Mouse (Mus musculus) liver, embryonic 15.5 days (tissue): Measurements from ENCODE around the gene Opn3. TPM values are rescaled to one million over a fixed set of nuclear protein-coding genes. Genes with fewer than 3 reads are reported as not detected.

Experiments used
- ATAC-seq: fragments of 200-750 bp; cut with Nextera tagmentation; 2 replicates; pipeline ENCODE4 v1.8.0; 2017; ENCODE audit warnings: moderate number of reproducible peaks, mild to moderate bottlenecking, moderate library complexity; ENCODE audit not compliant: insufficient read depth
- H3K27ac ChIP-seq: fragments of 300-500 bp; sonication (generic); replicated peaks from 2 replicates; pipeline ENCODE4 v1.5.1; 2015; ENCODE audit warnings: mild to moderate bottlenecking, inconsistent platforms
- H3K27me3 ChIP-seq: fragments of 300-500 bp; sonication (generic); 2 replicates; pipeline ENCODE4 v1.6.1; 2015; ENCODE audit warnings: mild to moderate bottlenecking, inconsistent platforms
- H3K36me3 ChIP-seq: fragments of 300-500 bp; sonication (generic); replicated peaks from 2 replicates; pipeline ENCODE4 v1.6.1; 2015; ENCODE audit warnings: moderate library complexity, mild to moderate bottlenecking, inconsistent platforms
- H3K4me1 ChIP-seq: fragments of 300-500 bp; sonication (generic); replicated peaks from 2 replicates; pipeline ENCODE4 v1.6.1; 2015; ENCODE audit warnings: inconsistent platforms
- H3K4me2 ChIP-seq: fragments of 300-500 bp; sonication (generic); 2 replicates; pipeline ENCODE4 v1.6.1; 2015; ENCODE audit warnings: moderate library complexity, mild to moderate bottlenecking, inconsistent platforms
- H3K4me3 ChIP-seq: fragments of 300-500 bp; sonication (generic); replicated peaks from 2 replicates; pipeline ENCODE4 v1.5.1; 2015; ENCODE audit warnings: mild to moderate bottlenecking, inconsistent platforms
- H3K9ac ChIP-seq: fragments of 300-500 bp; sonication (generic); 2 replicates; pipeline ENCODE4 v1.6.1; 2015; ENCODE audit warnings: moderate library complexity, mild to moderate bottlenecking, inconsistent platforms
- H3K9me3 ChIP-seq: fragments of 300-500 bp; sonication (generic); replicated peaks from 2 replicates; pipeline ENCODE4 v1.6.1; 2016; ENCODE audit warnings: inconsistent platforms
- WGBS: fragments of 180-500 bp; shearing (Covaris S2); methylation state at CpG from one replicate; pipeline ENCODE4 v1.1.7; 2015; ENCODE audit warnings: mixed read lengths; ENCODE audit not compliant: insufficient replicate concordance; 5-methylcytosine and 5-hydroxymethylcytosine counted together
- polyA plus RNA-seq: library from polyadenylated mRNA; unstranded; fragments of >200 nt; fragmentation: Nextera tagmentation; extraction: Ambion mirVana; gene quantifications from 2 replicates; pipeline ENCODE4 v1.2.1, GENCODE M21; 2015

Gene Opn3
- polyA plus RNA-seq = 1.3 and 1.5 TPM in 2 replicates

DNA sequence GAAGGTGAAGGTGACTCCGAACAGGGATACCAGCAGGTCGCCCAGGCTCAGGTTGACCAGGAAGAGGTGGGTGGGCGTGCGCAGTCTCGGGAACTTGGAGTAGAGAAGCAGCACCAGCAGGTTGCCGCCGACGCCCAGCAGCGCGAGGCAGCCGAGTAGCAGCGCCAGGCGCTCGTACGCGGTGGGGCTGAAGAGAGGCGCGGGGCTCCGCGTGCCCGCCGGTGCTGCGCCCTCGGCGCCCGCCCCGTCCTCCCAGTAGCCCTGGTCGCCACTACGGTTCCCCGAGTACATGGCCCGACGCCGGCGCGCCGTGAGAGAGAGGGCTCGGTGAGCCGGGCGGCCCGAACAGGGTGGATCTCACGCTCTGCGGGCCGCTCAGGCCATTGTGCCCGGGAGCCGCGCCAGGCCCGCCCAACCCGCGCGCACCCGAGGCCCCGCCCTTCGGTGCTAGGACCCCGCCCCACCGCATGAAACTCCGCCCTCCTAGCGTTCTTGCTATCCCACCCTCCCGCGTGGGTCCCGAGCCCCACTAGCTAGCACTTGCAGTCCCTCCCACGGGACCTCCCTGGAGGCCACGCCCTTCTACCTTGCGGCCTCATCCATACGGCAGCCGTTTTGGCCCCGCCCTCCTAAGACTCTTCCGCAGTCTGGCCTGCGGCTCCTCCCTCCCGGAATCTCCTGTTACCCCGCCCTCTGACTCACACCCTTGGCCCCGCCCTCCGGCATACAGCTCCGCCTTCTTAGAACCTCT lies at the start of gene Opn3, which contains the start of gene Chml:
TSS of gene Opn3 (minus strand) at position 531 of the 751 bp plus-strand sequence.
TSS of gene Chml (minus strand) at position 656 of the 751 bp plus-strand sequence.
- 0 out of 2 replicates have a peak, but pooled peaks cover 6% of the 10 kb centered on the region for H3K27me3 ChIP-seq
- H3K36me3 ChIP-seq = peaks cover 4% of the 10 kb centered on the region; the same call in 1 of the 2 replicates
- no peaks in the 10 kb centered on the region for H3K9me3 ChIP-seq
- peaks cover 28% of the 10 kb centered on the region for H3K4me1 ChIP-seq
- H3K27ac ChIP-seq = peak within 1 kb of the TSS; percentile 80
- H3K4me3 ChIP-seq = peak within 1 kb of the TSS; percentile 80
- ATAC-seq = peak; percentile 94
- peak within 1 kb of the TSS; percentile 99 for H3K4me2 ChIP-seq
- peak within 1 kb of the TSS; percentile 79 for H3K9ac ChIP-seq
- WGBS = under 1% methylated on average over 66 of the region's 73 CpGs

DNA sequence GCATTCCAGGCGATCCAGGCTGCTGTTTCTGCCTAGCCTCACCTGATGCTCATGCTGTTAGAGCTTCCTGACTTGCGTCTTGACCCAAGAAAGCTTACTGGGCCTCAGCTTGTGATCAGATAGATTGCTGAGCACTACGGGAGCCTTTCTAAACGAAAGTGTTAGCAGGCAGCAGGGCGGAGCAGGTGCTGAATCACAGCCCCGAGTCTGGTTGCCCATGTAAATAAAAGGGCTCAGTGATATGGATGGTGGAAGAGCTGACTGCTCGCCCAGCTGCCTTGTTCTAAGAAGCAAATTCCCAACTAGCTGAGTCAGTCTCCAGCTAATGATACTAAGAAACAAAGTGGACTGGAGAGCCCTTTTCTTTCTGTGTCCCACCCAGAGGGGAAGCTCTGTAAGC lies 33.2 kb upstream of the Opn3 start:
- Histone ChIP-seq H3K9ac (no peak overlapping the region), H3K27ac (no peak overlapping the region), H3K36me3 (no peaks in the 10 kb centered on the region), H3K4me2 (no peak overlapping the region), H3K4me3 (no peak overlapping the region), H3K9me3 (no peaks in the 10 kb centered on the region), H3K27me3 (no peaks in the 10 kb centered on the region), H3K4me1 (no peaks in the 10 kb centered on the region)
- ATAC-seq = no peak
- WGBS = 20% methylated on average over 7 of the region's 7 CpGs

DNA sequence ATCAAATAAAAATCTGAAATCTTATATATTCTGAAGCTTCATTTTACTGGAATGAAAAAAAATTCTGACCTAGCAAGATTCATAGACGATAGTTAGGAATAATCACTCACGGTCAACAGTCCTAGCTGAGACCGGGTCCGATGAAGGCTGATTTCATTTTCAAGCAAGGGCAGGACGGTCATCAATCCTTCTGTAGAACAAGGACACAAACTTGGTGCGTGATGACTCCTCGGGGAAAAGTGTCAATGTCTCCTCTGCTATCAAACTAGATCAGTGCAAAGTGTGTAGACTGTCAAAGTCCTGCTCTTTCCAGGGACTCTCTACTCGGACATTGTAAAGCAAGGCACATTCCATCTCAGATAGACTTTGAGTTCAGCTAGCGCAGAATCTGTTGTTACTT lies 24.3 kb upstream of the Opn3 start:
- Histone ChIP-seq H3K27me3 (no peaks in the 10 kb centered on the region), H3K9ac (no peak overlapping the region), H3K4me2 (no peak overlapping the region), H3K4me3 (no peak overlapping the region), H3K9me3 (no peaks in the 10 kb centered on the region), H3K4me1 (no peaks in the 10 kb centered on the region), H3K36me3 (no peaks in the 10 kb centered on the region), H3K27ac (no peak overlapping the region)
- ATAC-seq = no peak
- 68% methylated on average over 9 of the region's 9 CpGs for WGBS

DNA sequence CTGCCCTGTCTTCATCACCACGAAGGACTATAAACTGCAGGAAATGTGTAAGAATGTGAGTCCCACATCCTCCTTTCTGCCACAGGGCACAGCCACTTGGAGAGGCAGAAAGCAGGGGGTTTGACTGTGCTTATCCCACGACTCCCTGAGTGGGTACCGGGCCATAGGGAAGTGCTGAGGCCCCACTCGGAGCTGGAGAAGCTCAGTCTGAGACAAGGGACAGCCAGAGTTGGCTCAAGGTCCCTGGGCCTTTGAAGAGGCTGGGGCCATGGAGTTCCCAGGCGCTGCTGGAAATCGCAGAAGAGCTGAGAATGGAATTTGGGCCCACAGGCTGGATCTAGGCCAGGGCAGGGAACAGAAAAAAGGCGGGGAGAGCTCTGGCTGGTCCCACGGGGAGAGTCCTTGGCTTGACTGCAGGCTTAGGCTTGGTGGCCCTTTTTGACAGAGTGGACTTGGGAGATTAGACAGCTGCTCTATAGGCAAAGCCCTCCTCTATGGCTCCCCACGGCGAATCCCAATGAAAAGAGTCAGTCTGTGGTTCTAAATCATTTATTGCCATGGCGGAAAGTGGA lies 19.8 kb upstream of the Opn3 start:
- ATAC-seq = no peak
- Histone ChIP-seq H3K4me2 (no peak overlapping the region), H3K9ac (no peak overlapping the region), H3K27me3 (no peaks in the 10 kb centered on the region), H3K36me3 (no peaks in the 10 kb centered on the region), H3K27ac (no peak overlapping the region), H3K4me1 (no peaks in the 10 kb centered on the region), H3K9me3 (no peaks in the 10 kb centered on the region), H3K4me3 (no peak overlapping the region)
- WGBS = 62% methylated on average over 11 of the region's 11 CpGs

DNA sequence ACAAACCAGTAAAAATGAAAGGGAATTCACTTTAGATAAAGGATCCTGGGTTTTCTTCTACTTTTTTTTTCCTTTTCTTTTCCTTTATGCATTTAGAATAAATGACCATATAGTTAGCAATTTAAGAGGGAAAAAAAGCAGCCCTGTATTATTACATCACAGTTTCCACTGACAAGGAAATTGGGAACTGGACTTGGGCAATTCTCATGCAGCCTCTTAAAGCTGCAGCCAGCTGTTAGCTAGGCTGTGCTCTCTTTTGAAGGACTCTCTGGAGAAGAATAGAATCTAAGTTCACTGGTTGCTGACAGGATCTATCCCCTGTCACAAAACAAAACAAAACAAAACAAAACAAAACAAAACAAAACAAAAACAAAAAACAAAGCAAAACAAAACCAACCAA lies 15.4 kb upstream of the Opn3 start:
- Histone ChIP-seq H3K27ac (no peak overlapping the region), H3K9me3 (no peaks in the 10 kb centered on the region), H3K4me1 (no peaks in the 10 kb centered on the region), H3K27me3 (no peaks in the 10 kb centered on the region), H3K4me3 (no peak overlapping the region), H3K4me2 (no peak overlapping the region), H3K36me3 (no peaks in the 10 kb centered on the region), H3K9ac (no peak overlapping the region)
- no peak for ATAC-seq

DNA sequence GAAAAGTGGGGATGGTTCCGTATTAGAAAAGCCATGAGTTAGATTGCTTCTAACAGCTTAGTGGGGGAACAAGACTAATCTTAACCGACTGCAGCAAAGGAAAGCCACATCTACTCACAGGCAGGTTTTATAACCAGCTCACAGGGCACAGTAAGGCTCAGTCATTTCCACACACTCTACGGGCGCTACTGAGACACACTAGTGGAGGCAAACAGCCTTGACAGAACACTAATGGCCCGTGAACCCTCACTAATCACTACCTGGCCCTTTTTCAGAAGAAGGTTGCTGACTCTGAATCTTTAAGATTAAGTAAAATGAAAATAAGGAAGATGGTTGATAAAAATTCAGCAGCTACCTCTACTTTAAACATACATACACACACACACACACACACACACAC lies 15.0 kb upstream of the Opn3 start:
- H3K9me3 ChIP-seq = no peaks in the 10 kb centered on the region
- H3K4me1 ChIP-seq = no peaks in the 10 kb centered on the region
- H3K27me3 ChIP-seq = no peaks in the 10 kb centered on the region
- no peak for ATAC-seq
- no peak overlapping the region for H3K4me3 ChIP-seq
- WGBS = 48% methylated on average over 5 of the region's 5 CpGs
- H3K36me3 ChIP-seq = no peaks in the 10 kb centered on the region
- no peak overlapping the region for H3K9ac ChIP-seq
- H3K4me2 ChIP-seq = no peak overlapping the region
- H3K27ac ChIP-seq = no peak overlapping the region

DNA sequence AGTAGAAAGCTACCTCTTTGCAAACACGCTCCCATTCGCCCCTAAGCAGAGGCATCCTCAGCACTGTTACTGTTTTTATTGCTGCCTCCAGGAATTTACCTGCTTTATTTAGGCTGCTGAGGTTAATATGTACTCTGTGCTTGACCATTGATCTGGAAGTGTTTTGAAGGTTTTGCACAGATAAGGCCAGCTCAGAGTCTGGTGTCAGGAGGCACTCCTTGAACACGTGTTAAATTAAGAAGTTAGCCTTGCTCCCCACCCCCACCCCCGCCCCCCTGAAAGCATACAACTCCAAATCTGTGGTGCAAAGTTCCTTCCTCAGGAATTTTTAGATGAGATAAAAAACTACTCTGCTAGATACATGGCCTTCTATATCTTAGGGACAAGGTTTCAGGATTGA lies 8.6 kb upstream of the Opn3 start:
- no peak overlapping the region for H3K4me2 ChIP-seq
- H3K27ac ChIP-seq = no peak overlapping the region
- H3K36me3 ChIP-seq = no peaks in the 10 kb centered on the region
- 50% methylated on average over 4 of the region's 4 CpGs for WGBS
- no peak overlapping the region for H3K4me3 ChIP-seq
- H3K9ac ChIP-seq = no peak overlapping the region
- no peaks in the 10 kb centered on the region for H3K27me3 ChIP-seq
- ATAC-seq = no peak
- no peaks in the 10 kb centered on the region for H3K9me3 ChIP-seq
- no peaks in the 10 kb centered on the region for H3K4me1 ChIP-seq

DNA sequence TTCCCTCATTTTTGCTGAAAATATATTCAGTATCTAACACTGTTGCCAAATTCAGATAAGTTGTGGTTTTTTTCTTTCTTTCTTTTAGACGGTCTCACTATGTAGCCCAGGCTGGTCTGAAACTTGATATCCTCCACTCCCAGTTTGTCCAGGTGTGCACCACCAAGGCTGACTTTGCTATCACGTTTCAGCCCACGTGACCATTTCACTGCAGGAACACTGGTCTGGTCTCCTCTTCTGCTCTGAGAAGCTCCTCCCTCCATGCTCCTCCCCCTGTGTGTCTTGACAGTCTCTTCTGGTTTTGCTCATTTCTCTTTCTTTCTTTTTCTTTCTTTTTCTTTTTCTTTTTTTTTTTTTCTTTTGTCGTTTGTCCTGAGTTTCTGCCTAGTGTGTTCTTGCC lies 7.2 kb upstream of the Opn3 start:
- Histone ChIP-seq H3K9ac (no peak overlapping the region), H3K27ac (no peak overlapping the region), H3K9me3 (no peaks in the 10 kb centered on the region), H3K27me3 (0 out of 2 replicates have a peak, but pooled peaks cover 6% of the 10 kb centered on the region), H3K36me3 (no peaks in the 10 kb centered on the region), H3K4me2 (no peak overlapping the region), H3K4me1 (no peaks in the 10 kb centered on the region), H3K4me3 (no peak overlapping the region)
- WGBS = 18% methylated on average over 4 of the region's 4 CpGs
- no peak for ATAC-seq

DNA sequence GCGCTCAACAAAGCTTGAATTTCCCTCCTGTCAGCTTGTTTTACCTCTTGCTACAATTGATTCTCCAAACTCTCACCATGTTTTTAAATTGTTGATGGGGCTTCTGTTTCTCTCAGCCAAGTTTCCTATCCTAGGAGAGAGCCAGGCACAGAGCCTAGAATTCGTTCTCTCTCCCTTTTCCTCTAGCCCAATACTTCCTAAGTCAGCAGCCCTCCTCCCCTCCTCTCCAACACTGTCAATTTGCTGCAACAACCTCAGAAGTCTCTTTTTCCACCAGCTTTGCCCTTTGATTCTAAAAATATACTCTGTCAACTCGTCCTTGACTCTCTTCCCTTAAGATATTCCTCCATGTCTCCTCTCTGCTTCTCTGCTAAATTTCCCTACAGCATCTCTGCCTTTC lies 6.8 kb upstream of the Opn3 start:
- 42% methylated on average over 3 of the region's 3 CpGs for WGBS
- ATAC-seq = no peak

DNA sequence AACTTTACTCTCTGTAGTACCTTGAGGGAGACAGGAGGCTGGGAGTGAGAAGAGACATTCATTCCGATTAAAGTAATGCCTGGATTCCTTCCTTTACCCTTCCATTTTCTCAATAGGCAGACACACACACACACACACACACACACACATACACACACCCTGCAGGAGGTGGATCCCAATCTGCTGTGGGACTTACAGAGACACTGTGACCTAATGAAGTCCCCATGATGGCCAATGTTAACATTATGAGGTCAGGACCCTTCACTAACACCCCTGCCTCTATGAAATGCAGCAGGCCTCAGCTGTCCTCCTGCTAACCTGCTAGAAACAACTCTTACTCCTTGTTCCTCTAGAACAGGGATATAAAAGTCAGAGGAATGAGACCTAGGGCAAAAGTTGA lies 5.7 kb upstream of the Opn3 start, which contains the start of gene Wdr64:
TSS of gene Wdr64 (plus strand) at position 301 of the 400 bp plus-strand sequence.
- no peak for ATAC-seq
- Histone ChIP-seq H3K27ac (no peak within 1 kb of the TSS), H3K4me2 (no peak within 1 kb of the TSS), H3K4me1 (peaks cover 6% of the 10 kb centered on the region), H3K27me3 (0 out of 2 replicates have a peak, but pooled peaks cover 6% of the 10 kb centered on the region), H3K36me3 (no peaks in the 10 kb centered on the region), H3K4me3 (no peak within 1 kb of the TSS), H3K9ac (no peak within 1 kb of the TSS), H3K9me3 (no peaks in the 10 kb centered on the region)
- 52% methylated on average over 1 of the region's 1 CpGs for WGBS

More for the DNA sequence above, 6.8 kb upstream of the Opn3 start:
- H3K9ac ChIP-seq = no peak overlapping the region
- H3K4me1 ChIP-seq = no peaks in the 10 kb centered on the region
- H3K4me2 ChIP-seq = no peak overlapping the region
- no peak overlapping the region for H3K4me3 ChIP-seq
- 0 out of 2 replicates have a peak, but pooled peaks cover 6% of the 10 kb centered on the region for H3K27me3 ChIP-seq
- no peak overlapping the region for H3K27ac ChIP-seq
- no peaks in the 10 kb centered on the region for H3K36me3 ChIP-seq
- H3K9me3 ChIP-seq = no peaks in the 10 kb centered on the region

DNA sequence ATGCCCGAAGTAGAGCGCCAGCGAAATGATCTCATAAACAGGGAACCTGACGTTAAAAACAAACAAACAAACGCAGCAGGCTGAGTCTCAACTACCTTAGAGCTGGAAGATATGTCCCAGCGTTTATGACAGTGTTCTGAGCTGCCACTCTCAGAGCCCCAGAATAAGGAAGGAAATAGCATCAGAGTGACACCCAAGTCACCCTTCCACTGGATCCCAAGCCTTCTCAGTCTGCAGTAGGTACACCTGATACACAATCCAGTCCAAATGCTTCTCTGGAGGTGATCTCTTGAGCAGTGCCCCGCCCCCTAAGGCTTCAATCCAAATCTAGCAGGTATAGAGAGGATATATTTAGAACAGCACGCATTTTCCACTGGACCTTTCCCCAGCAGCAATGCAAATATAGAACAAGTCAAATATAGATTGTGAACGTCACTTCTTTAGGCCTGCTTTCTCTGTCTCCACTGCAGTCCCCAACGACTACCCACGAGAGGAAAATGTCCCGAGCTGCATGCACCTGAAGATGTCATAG lies 919 bp upstream of the Opn3 start:
- Histone ChIP-seq H3K27me3 (0 out of 2 replicates have a peak, but pooled peaks cover 6% of the 10 kb centered on the region), H3K9me3 (no peaks in the 10 kb centered on the region), H3K4me1 (peaks cover 28% of the 10 kb centered on the region), H3K4me3 (peak overlapping the region; percentile 80), H3K36me3 (no peaks in the 10 kb centered on the region), H3K27ac (peak overlapping the region; percentile 21), H3K4me2 (peak overlapping the region; percentile 99), H3K9ac (peak overlapping the region; percentile 63; the same call in 1 of the 2 replicates)
- WGBS = 31% methylated on average over 12 of the region's 12 CpGs
- no peak for ATAC-seq
